Mouse (Mus musculus): ENCODE data around the gene Rdh5.

- TF ChIP-seq CTCF (IDR thresholded peaks at IDR 0.05; ENCODE audit: extremely low read depth, insufficient read depth, insufficient read length, insufficient replicate concordance) (no peak), POLR2A (IDR thresholded peaks at IDR 0.05; ENCODE audit: low read depth, low read length) (no peak)
These were observed 33.5 kb downstream of the Rdh5 start for GRCm38 (mm10) chr10:128888941-128889827.

Measured in spleen, adult 2 months (tissue).